Mouse (Mus musculus) neural tube, embryonic 13.5 days (tissue): ENCODE measurements around the gene Eif4g3. TPM values are rescaled to one million over a fixed set of nuclear protein-coding genes. Genes with fewer than 3 reads are reported as not detected.

Experiments
- ATAC-seq: fragments of 200-750 bp; cut with Nextera tagmentation; 2 replicates; pipeline ENCODE4 v1.8.0; 2017; ENCODE audit warnings: low read depth, mild to moderate bottlenecking, moderate TSS enrichment, moderate library complexity
- H3K27ac ChIP-seq: fragments of 300-500 bp; sonication (generic); replicated peaks from 2 replicates; pipeline ENCODE4 v1.5.1; 2015; ENCODE audit warnings: moderate library complexity, mild to moderate bottlenecking, inconsistent platforms
- H3K27me3 ChIP-seq: fragments of 300-500 bp; sonication (generic); 2 replicates; pipeline ENCODE4 v1.6.1; 2015; ENCODE audit warnings: mild to moderate bottlenecking, inconsistent platforms
- H3K36me3 ChIP-seq: fragments of 300-500 bp; sonication (generic); 2 replicates; pipeline ENCODE4 v1.6.1; 2015; ENCODE audit warnings: mild to moderate bottlenecking, inconsistent platforms
- H3K4me1 ChIP-seq: fragments of 300-500 bp; sonication (generic); replicated peaks from 2 replicates; pipeline ENCODE4 v1.6.1; 2015; ENCODE audit warnings: inconsistent platforms
- H3K4me2 ChIP-seq: fragments of 300-500 bp; sonication (generic); 2 replicates; pipeline ENCODE4 v1.6.1; 2015; ENCODE audit warnings: inconsistent platforms, mild to moderate bottlenecking, moderate library complexity
- H3K4me3 ChIP-seq: fragments of 300-500 bp; sonication (generic); 2 replicates; pipeline ENCODE4 v1.5.1; 2015; ENCODE audit warnings: mild to moderate bottlenecking, inconsistent platforms
- H3K9ac ChIP-seq: fragments of 300-500 bp; sonication (generic); 2 replicates; pipeline ENCODE4 v1.6.1; 2015; ENCODE audit warnings: moderate library complexity, mild to moderate bottlenecking, inconsistent platforms
- H3K9me3 ChIP-seq: fragments of 300-500 bp; sonication (generic); 2 replicates; pipeline ENCODE4 v1.6.1; 2016; ENCODE audit warnings: inconsistent platforms
- WGBS: fragments of 180-500 bp; shearing (Covaris S2); methylation state at CpG from one replicate; pipeline ENCODE4 v1.1.7; 2015; 5-methylcytosine and 5-hydroxymethylcytosine counted together
- polyA plus RNA-seq: library from polyadenylated mRNA; unstranded; fragments of >200 nt; fragmentation: Nextera tagmentation; extraction: Ambion mirVana; gene quantifications from 2 replicates; pipeline ENCODE4 v1.2.1, GENCODE M21; 2015

Gene Eif4g3
- polyA plus RNA-seq, 1 experiment from 2014 or later, result 51.1 TPM

- no peaks in the 10 kb centered on the region for H3K9me3 ChIP-seq
- ATAC-seq, result no peak
- H3K4me3 ChIP-seq, result no peak overlapping the region
- peaks cover 42% of the 10 kb centered on the region for H3K36me3 ChIP-seq
- H3K9ac ChIP-seq, result no peak overlapping the region
- H3K4me2 ChIP-seq, result no peak overlapping the region
- WGBS, result 73% methylated on average over 2 of the region's 2 CpGs
- no peaks in the 10 kb centered on the region for H3K27me3 ChIP-seq
- H3K27ac ChIP-seq, result 0 out of 2 replicates have a peak overlapping the region, but pooled peaks have one; percentile 9
- H3K4me1 ChIP-seq, result peaks cover 15% of the 10 kb centered on the region
These were observed 137.3 kb downstream of the Eif4g3 start for GRCm38 (mm10) chr4:138130149-138130548.

DNA sequence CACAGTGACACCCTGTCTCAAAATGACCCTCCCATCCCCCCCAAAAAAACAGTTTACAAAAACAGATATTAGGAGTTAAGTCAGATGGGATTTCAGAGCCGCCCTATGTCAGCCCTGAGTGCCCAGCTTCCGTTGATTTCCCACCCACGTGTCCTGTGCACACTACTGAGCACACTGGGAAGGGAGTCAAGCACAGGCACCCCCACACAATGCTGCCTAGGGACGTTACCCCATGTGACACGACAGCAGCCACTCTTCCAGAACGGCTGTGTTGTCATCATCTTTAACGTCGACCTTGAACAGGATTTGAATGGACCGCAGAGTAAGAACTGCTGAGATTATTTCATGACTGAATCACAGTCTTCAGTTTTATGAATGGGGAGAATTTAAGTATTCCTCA lies 138.4 kb downstream of the Eif4g3 start:
- Histone ChIP-seq H3K4me2 (no peak overlapping the region), H3K27me3 (no peaks in the 10 kb centered on the region), H3K4me1 (peaks cover 17% of the 10 kb centered on the region), H3K27ac (0 out of 2 replicates have a peak overlapping the region, but pooled peaks have one; percentile 14), H3K4me3 (no peak overlapping the region), H3K36me3 (peaks cover 32% of the 10 kb centered on the region), H3K9me3 (no peaks in the 10 kb centered on the region), H3K9ac (no peak overlapping the region)
- peak; percentile 47; the same call in 1 of the 2 replicates for ATAC-seq
- 70% methylated on average over 9 of the region's 9 CpGs for WGBS

GRCm38 (mm10) chr4:138131716-138132115 lies 138.9 kb downstream of the Eif4g3 start:
- Histone ChIP-seq H3K4me3 (no peak overlapping the region), H3K9me3 (no peaks in the 10 kb centered on the region), H3K9ac (no peak overlapping the region), H3K36me3 (peaks cover 27% of the 10 kb centered on the region), H3K4me1 (peaks cover 22% of the 10 kb centered on the region), H3K27me3 (no peaks in the 10 kb centered on the region), H3K27ac (no peak overlapping the region), H3K4me2 (no peak overlapping the region)
- WGBS, result 85% methylated on average over 3 of the region's 3 CpGs
- no peak for ATAC-seq

GRCm38 (mm10) chr4:138133360-138133759 lies 140.5 kb downstream of the Eif4g3 start:
- WGBS, result 95% methylated on average over 9 of the region's 9 CpGs
- H3K27ac ChIP-seq, result no peak overlapping the region
- H3K9ac ChIP-seq, result no peak overlapping the region
- no peaks in the 10 kb centered on the region for H3K9me3 ChIP-seq
- 0 out of 2 replicates have a peak, but pooled peaks cover 13% of the 10 kb centered on the region for H3K36me3 ChIP-seq
- H3K4me2 ChIP-seq, result no peak overlapping the region
- no peaks in the 10 kb centered on the region for H3K27me3 ChIP-seq
- H3K4me1 ChIP-seq, result peaks cover 35% of the 10 kb centered on the region
- no peak overlapping the region for H3K4me3 ChIP-seq
- ATAC-seq, result no peak

DNA sequence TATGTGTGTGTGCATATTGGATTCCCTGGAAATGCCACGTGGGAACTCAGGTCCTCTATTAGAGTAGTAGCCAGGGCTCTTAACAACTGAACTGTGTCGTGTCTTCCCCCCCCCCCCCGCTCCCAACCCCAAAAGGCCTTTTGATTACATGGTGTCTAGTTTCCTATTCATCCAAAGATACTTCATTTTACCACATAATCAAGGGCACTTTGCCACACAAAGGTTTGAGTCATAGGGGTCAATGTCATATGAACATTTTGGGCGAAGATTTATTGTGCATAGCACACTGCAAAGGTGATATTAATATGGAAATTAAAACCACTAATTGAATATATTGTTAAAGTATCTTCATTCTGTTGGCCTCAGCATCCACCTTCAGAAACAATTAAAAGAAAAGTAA lies 144.5 kb downstream of the Eif4g3 start:
- H3K27me3 ChIP-seq, result no peaks in the 10 kb centered on the region
- H3K9me3 ChIP-seq, result no peaks in the 10 kb centered on the region
- no peak overlapping the region for H3K4me2 ChIP-seq
- no peak overlapping the region for H3K4me3 ChIP-seq
- H3K9ac ChIP-seq, result no peak overlapping the region
- H3K4me1 ChIP-seq, result peaks cover 19% of the 10 kb centered on the region
- WGBS, result 65% methylated on average over 4 of the region's 4 CpGs
- H3K36me3 ChIP-seq, result 0 out of 2 replicates have a peak, but pooled peaks cover 8% of the 10 kb centered on the region
- peak overlapping the region; percentile 15; the same call in 1 of the 2 replicates for H3K27ac ChIP-seq
- ATAC-seq, result no peak

DNA sequence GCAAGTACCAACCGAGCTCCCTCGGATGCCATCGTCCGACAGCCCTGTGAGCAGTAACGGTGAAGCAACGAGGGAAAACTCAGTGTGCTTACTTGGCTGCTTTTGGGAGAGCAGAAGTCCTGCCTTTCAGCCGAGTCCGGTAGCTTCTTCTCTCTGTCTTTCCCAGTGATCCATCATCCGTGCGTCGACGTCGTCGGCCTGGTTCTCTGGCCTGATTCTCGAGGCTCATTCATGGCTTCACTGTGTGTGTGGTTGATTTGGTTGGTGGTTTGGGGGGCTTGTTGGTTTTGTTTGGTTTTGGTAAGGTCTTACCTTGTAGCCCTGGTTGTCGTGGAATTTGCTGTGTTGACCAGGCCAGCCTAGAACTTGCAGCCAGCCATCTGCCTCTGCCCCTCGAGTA lies 145.0 kb downstream of the Eif4g3 start:
- Histone ChIP-seq H3K4me1 (peaks cover 22% of the 10 kb centered on the region), H3K27me3 (no peaks in the 10 kb centered on the region), H3K9ac (no peak overlapping the region), H3K4me2 (no peak overlapping the region), H3K36me3 (0 out of 2 replicates have a peak, but pooled peaks cover 4% of the 10 kb centered on the region), H3K4me3 (no peak overlapping the region), H3K9me3 (no peaks in the 10 kb centered on the region), H3K27ac (no peak overlapping the region)
- no peak for ATAC-seq
- WGBS, result 82% methylated on average over 17 of the region's 17 CpGs

GRCm38 (mm10) chr4:138138219-138138618 lies 145.4 kb downstream of the Eif4g3 start:
- no peaks in the 10 kb centered on the region for H3K27me3 ChIP-seq
- no peak overlapping the region for H3K4me2 ChIP-seq
- H3K4me1 ChIP-seq, result peaks cover 22% of the 10 kb centered on the region
- ATAC-seq, result no peak
- no peak overlapping the region for H3K27ac ChIP-seq
- H3K4me3 ChIP-seq, result no peak overlapping the region
- H3K9me3 ChIP-seq, result no peaks in the 10 kb centered on the region
- H3K9ac ChIP-seq, result no peak overlapping the region
- WGBS, result 91% methylated on average over 7 of the region's 7 CpGs
- 0 out of 2 replicates have a peak, but pooled peaks cover 4% of the 10 kb centered on the region for H3K36me3 ChIP-seq

DNA sequence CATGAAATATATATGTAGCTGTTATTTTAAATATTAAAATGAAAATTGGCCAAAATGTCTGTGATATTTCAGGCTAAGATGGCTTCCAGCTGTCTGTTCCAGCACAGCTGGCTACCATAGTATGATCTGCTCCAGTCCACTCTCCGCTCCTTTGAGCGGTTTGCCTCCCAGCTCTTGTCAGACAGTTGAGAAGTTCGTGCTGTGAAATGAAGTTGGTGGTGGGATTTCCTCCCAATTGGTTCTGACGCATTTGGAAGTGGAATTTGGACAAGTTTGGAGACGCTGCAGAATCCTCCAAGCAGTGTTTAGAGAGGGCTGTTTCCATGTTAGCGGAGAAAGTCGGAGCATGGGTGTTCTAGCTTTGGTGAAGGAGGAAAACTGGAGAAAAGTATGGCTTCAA lies 148.5 kb downstream of the Eif4g3 start:
- Histone ChIP-seq H3K27me3 (no peaks in the 10 kb centered on the region), H3K9me3 (no peaks in the 10 kb centered on the region), H3K4me2 (no peak overlapping the region), H3K4me3 (no peak overlapping the region), H3K9ac (no peak overlapping the region), H3K4me1 (peaks cover 19% of the 10 kb centered on the region), H3K27ac (no peak overlapping the region), H3K36me3 (0 out of 2 replicates have a peak, but pooled peaks cover 9% of the 10 kb centered on the region)
- WGBS, result 93% methylated on average over 7 of the region's 7 CpGs
- no peak for ATAC-seq

- H3K27me3 ChIP-seq, result no peaks in the 10 kb centered on the region
- H3K4me1 ChIP-seq, result peaks cover 6% of the 10 kb centered on the region; the same call in 1 of the 2 replicates
- no peak overlapping the region for H3K4me3 ChIP-seq
- WGBS, result 75% methylated on average over 8 of the region's 8 CpGs
- no peak for ATAC-seq
- no peaks in the 10 kb centered on the region for H3K9me3 ChIP-seq
- H3K27ac ChIP-seq, result no peak overlapping the region
- no peak overlapping the region for H3K9ac ChIP-seq
- no peak overlapping the region for H3K4me2 ChIP-seq
- H3K36me3 ChIP-seq, result peaks cover 18% of the 10 kb centered on the region
These were observed 154.4 kb downstream of the Eif4g3 start for GRCm38 (mm10) chr4:138147176-138147575.

GRCm38 (mm10) chr4:138149977-138150376 lies 157.2 kb downstream of the Eif4g3 start:
- no peak overlapping the region for H3K4me2 ChIP-seq
- H3K36me3 ChIP-seq, result peaks cover 43% of the 10 kb centered on the region
- no peak overlapping the region for H3K4me3 ChIP-seq
- H3K27me3 ChIP-seq, result no peaks in the 10 kb centered on the region
- 0 out of 2 replicates have a peak, but pooled peaks cover 3% of the 10 kb centered on the region for H3K4me1 ChIP-seq
- WGBS, result 92% methylated on average over 4 of the region's 4 CpGs
- H3K9ac ChIP-seq, result no peak overlapping the region
- no peaks in the 10 kb centered on the region for H3K9me3 ChIP-seq
- no peak for ATAC-seq
- no peak overlapping the region for H3K27ac ChIP-seq

DNA sequence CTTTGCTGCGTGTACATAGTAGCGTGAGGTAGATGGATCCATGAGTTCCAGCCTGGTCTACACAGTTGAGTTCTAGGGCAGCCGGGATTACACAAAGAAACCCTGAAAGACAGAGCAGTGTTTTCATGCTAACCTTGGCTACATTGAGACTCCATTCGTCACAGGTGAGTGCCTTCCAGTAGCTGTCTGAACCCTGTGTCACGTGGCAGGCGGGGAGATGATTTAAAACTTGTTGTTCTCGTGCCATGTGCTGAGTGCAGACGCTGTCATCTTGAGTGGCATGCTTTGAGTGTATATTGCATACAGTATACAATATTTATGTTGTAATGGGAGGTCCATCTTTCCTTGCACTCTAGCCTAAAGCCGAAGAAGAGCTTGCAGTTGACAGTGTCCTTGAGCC lies 158.4 kb downstream of the Eif4g3 start:
- Histone ChIP-seq H3K9me3 (no peaks in the 10 kb centered on the region), H3K4me1 (0 out of 2 replicates have a peak, but pooled peaks cover 3% of the 10 kb centered on the region), H3K4me3 (no peak overlapping the region), H3K27me3 (no peaks in the 10 kb centered on the region), H3K36me3 (peaks cover 48% of the 10 kb centered on the region), H3K9ac (no peak overlapping the region), H3K4me2 (no peak overlapping the region), H3K27ac (no peak overlapping the region)
- WGBS, result 88% methylated on average over 9 of the region's 9 CpGs
- no peak for ATAC-seq

- Histone ChIP-seq H3K4me3 (no peak overlapping the region), H3K27me3 (no peaks in the 10 kb centered on the region), H3K36me3 (peaks cover 71% of the 10 kb centered on the region), H3K9ac (no peak overlapping the region), H3K4me1 (no peaks in the 10 kb centered on the region), H3K27ac (no peak overlapping the region), H3K4me2 (no peak overlapping the region), H3K9me3 (no peaks in the 10 kb centered on the region)
- 44% methylated on average over 3 of the region's 3 CpGs for WGBS
- no peak for ATAC-seq
These were observed 161.2 kb downstream of the Eif4g3 start for GRCm38 (mm10) chr4:138153980-138154379.

DNA sequence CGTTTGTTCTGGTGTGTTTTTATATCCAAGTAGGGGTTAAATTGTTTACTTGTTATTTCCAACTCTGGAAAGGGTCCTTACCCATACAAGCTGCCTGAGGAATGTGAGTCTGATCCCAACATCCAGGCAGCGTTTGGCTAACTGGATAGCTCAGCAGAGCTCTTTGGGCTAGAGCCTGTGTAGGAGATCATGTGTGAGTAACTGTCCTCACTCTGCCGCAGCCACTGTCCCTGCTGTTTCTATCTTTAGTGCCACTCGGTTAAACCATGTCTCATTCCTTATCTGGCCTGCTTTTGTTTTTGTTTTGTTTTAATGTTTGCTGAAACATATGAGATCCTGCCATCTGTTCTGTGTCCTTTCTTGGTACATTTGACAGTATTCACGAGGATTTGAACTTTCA lies 168.1 kb downstream of the Eif4g3 start:
- no peak overlapping the region for H3K4me3 ChIP-seq

More for the DNA sequence above, 168.1 kb downstream of the Eif4g3 start:
- Histone ChIP-seq H3K9me3 (no peaks in the 10 kb centered on the region), H3K27me3 (no peaks in the 10 kb centered on the region), H3K4me2 (no peak overlapping the region), H3K4me1 (peaks cover 16% of the 10 kb centered on the region), H3K9ac (no peak overlapping the region), H3K27ac (no peak overlapping the region), H3K36me3 (peaks cover 82% of the 10 kb centered on the region)
- 87% methylated on average over 5 of the region's 5 CpGs for whole genome bisulfite sequencing
- no peak for ATAC-seq
